Mouse (Mus musculus) neural tube, embryonic 14.5 days (tissue): ENCODE results near the gene Scube2. TPM values are rescaled to one million over a fixed set of nuclear protein-coding genes. Genes with fewer than 3 reads are reported as not detected.
A peak's percentile ranks its signal among the peaks of the same experiment; 100 is the strongest.

Experiments
- ATAC-seq: fragments of 200-750 bp; cut with Nextera tagmentation; 2 replicates; pipeline ENCODE4 v1.8.0; 2017; ENCODE audit warnings: low read depth, mild to moderate bottlenecking, moderate TSS enrichment, moderate library complexity
- H3K27ac ChIP-seq: fragments of 300-500 bp; sonication (generic); 2 replicates; pipeline ENCODE4 v1.5.1; 2014; ENCODE audit warnings: low read depth, mild to moderate bottlenecking, control low read depth, low read length, moderate library complexity, mixed read lengths
- H3K27me3 ChIP-seq: fragments of 300-500 bp; sonication (generic); 2 replicates; pipeline ENCODE4 v1.6.1; 2014; ENCODE audit warnings: low read length; ENCODE audit not compliant: control insufficient read depth, insufficient read depth
- H3K36me3 ChIP-seq: fragments of 300-500 bp; sonication (generic); 2 replicates; pipeline ENCODE4 v1.6.1; 2014; ENCODE audit warnings: low read length, mixed read lengths; ENCODE audit not compliant: control insufficient read depth, insufficient read depth
- H3K4me1 ChIP-seq: fragments of 300-500 bp; sonication (generic); 2 replicates; pipeline ENCODE4 v1.6.1; 2014; ENCODE audit warnings: low read length; ENCODE audit not compliant: control insufficient read depth, insufficient read depth
- H3K4me2 ChIP-seq: fragments of 300-500 bp; sonication (generic); 2 replicates; pipeline ENCODE4 v1.6.1; 2014; ENCODE audit warnings: mild to moderate bottlenecking, low read depth, low read length, control low read depth
- H3K4me3 ChIP-seq: fragments of 300-500 bp; sonication (generic); 2 replicates; pipeline ENCODE4 v1.5.1; 2014; ENCODE audit warnings: low read depth, low read length, control low read depth, mixed read lengths
- H3K9ac ChIP-seq: fragments of 300-500 bp; sonication (generic); replicated peaks from 2 replicates; pipeline ENCODE4 v1.6.1; 2014; ENCODE audit warnings: low read depth, mild to moderate bottlenecking, control low read depth, low read length, mixed read lengths
- H3K9me3 ChIP-seq: fragments of 300-500 bp; sonication (generic); 2 replicates; pipeline ENCODE4 v1.6.1; 2016; ENCODE audit warnings: low read length; ENCODE audit not compliant: control insufficient read depth
- WGBS: fragments of 180-500 bp; shearing (Covaris S2); extraction: QIAGEN DNeasy Blood & Tissue Kit; methylation state at CpG from one replicate; pipeline ENCODE4 v1.1.7; 2014; 5-methylcytosine and 5-hydroxymethylcytosine counted together
- polyA plus RNA-seq: library from polyadenylated mRNA; unstranded; fragments of >200 nt; fragmentation: Nextera tagmentation; extraction: Ambion mirVana; gene quantifications from 2 replicates; pipeline ENCODE4 v1.2.1, GENCODE M21; 2014

The Scube2 gene
- polyA plus RNA-seq: 3.3 and 3.5 TPM in 2 replicates

- H3K9me3 ChIP-seq: no peaks in the 10 kb centered on the region
- peak; percentile 83 for ATAC-seq
- peak within 1 kb of the TSS; percentile 61 for H3K9ac ChIP-seq
- H3K4me3 ChIP-seq: peak within 1 kb of the TSS; percentile 57
- peaks cover 8% of the 10 kb centered on the region for H3K4me1 ChIP-seq
- H3K27ac ChIP-seq: no peak within 1 kb of the TSS
- 1% methylated on average over 50 of the region's 69 CpGs for WGBS
- H3K27me3 ChIP-seq: no peaks in the 10 kb centered on the region
- H3K4me2 ChIP-seq: peak within 1 kb of the TSS; percentile 97
- no peaks in the 10 kb centered on the region for H3K36me3 ChIP-seq
Measured at GRCm38 (mm10) chr7:109865370-109866229, at the start of gene Scube2. TSS of gene Scube2 (minus strand) at chr7:109865679.

GRCm38 (mm10) chr7:109906165-109906564 lies 40.7 kb upstream of the Scube2 start:
- ATAC-seq: no peak
- Histone ChIP-seq H3K4me2 (no peak overlapping the region), H3K4me1 (no peaks in the 10 kb centered on the region), H3K36me3 (peaks cover 73% of the 10 kb centered on the region), H3K27ac (no peak overlapping the region), H3K9me3 (no peaks in the 10 kb centered on the region), H3K27me3 (no peaks in the 10 kb centered on the region), H3K4me3 (no peak overlapping the region), H3K9ac (no peak overlapping the region)
- WGBS: 95% methylated on average over 2 of the region's 2 CpGs

GRCm38 (mm10) chr7:109900921-109901320 lies 35.4 kb upstream of the Scube2 start:
- 90% methylated on average over 9 of the region's 9 CpGs for WGBS
- no peaks in the 10 kb centered on the region for H3K27me3 ChIP-seq
- no peak for ATAC-seq
- H3K4me3 ChIP-seq: no peak overlapping the region
- H3K4me1 ChIP-seq: no peaks in the 10 kb centered on the region
- H3K9me3 ChIP-seq: no peaks in the 10 kb centered on the region
- no peak overlapping the region for H3K4me2 ChIP-seq
- H3K36me3 ChIP-seq: peaks cover 89% of the 10 kb centered on the region
- no peak overlapping the region for H3K9ac ChIP-seq
- no peak overlapping the region for H3K27ac ChIP-seq

- H3K4me2 ChIP-seq: no peak overlapping the region
- no peaks in the 10 kb centered on the region for H3K4me1 ChIP-seq
- no peaks in the 10 kb centered on the region for H3K9me3 ChIP-seq
- H3K27ac ChIP-seq: no peak overlapping the region
- peaks cover 90% of the 10 kb centered on the region for H3K36me3 ChIP-seq
- H3K9ac ChIP-seq: no peak overlapping the region
- H3K27me3 ChIP-seq: no peaks in the 10 kb centered on the region
- ATAC-seq: no peak
- H3K4me3 ChIP-seq: no peak overlapping the region
Measured at GRCm38 (mm10) chr7:109898911-109899310, 33.4 kb upstream of the Scube2 start.

DNA sequence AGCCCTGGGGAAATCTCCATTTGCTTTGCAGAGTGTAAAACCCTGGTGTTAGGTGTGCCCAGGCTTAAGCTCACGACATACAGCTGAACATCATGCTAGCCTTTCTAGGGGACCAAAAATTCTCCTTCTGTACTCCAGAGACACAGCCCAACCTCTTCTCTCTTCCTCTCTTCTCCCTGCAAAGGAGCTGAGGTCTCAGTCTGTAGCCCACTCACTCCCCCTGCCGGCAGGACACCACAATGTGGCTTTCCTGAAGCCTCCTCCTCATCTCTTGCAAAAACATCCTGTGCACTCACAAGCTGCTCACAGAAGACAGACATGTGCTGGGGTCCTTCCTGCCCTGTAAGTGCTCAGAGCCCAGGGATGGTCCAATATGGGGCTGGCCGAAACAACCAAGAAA lies 27.1 kb upstream of the Scube2 start:
- no peak for ATAC-seq

GRCm38 (mm10) chr7:109891786-109892185 lies 26.3 kb upstream of the Scube2 start:
- no peak overlapping the region for H3K4me2 ChIP-seq
- no peak overlapping the region for H3K27ac ChIP-seq
- H3K4me1 ChIP-seq: no peaks in the 10 kb centered on the region
- no peak for ATAC-seq
- peaks cover 39% of the 10 kb centered on the region for H3K36me3 ChIP-seq
- H3K9ac ChIP-seq: no peak overlapping the region
- no peaks in the 10 kb centered on the region for H3K9me3 ChIP-seq
- 94% methylated on average over 4 of the region's 4 CpGs for WGBS
- no peaks in the 10 kb centered on the region for H3K27me3 ChIP-seq
- H3K4me3 ChIP-seq: no peak overlapping the region

More for the DNA sequence above, 27.1 kb upstream of the Scube2 start:
- peaks cover 45% of the 10 kb centered on the region for H3K36me3 ChIP-seq
- no peaks in the 10 kb centered on the region for H3K9me3 ChIP-seq
- no peak overlapping the region for H3K9ac ChIP-seq
- H3K27me3 ChIP-seq: no peaks in the 10 kb centered on the region
- 37% methylated on average over 3 of the region's 3 CpGs for WGBS
- no peak overlapping the region for H3K4me3 ChIP-seq
- H3K4me2 ChIP-seq: no peak overlapping the region
- no peaks in the 10 kb centered on the region for H3K4me1 ChIP-seq
- H3K27ac ChIP-seq: no peak overlapping the region

DNA sequence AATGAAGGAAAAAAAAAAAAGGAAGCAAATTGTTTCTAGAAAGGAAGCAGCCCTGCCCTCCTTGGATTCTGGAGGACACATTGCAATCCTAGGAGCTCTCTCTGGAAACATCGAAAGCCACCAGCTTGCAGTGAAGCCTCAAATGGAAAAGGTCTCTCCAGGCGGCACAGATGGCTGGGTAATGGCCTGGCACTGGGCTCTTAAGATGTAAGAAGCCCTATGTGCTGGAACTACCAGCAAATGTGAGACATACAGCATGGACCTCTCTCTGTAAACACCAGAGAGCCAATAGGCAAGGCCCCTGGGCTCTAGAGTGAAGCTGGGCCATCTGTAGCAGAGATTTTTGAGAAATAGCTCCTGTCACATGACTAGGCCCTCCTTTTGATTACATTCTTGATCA lies 24.8 kb upstream of the Scube2 start:
- no peak overlapping the region for H3K27ac ChIP-seq
- H3K36me3 ChIP-seq: peaks cover 24% of the 10 kb centered on the region
- no peak overlapping the region for H3K4me2 ChIP-seq
- 96% methylated on average over 2 of the region's 2 CpGs for WGBS
- no peaks in the 10 kb centered on the region for H3K4me1 ChIP-seq
- ATAC-seq: no peak
- H3K9ac ChIP-seq: no peak overlapping the region
- H3K27me3 ChIP-seq: no peaks in the 10 kb centered on the region
- H3K9me3 ChIP-seq: no peaks in the 10 kb centered on the region
- no peak overlapping the region for H3K4me3 ChIP-seq

GRCm38 (mm10) chr7:109889300-109889699 lies 23.8 kb upstream of the Scube2 start:
- 82% methylated on average over 5 of the region's 5 CpGs for WGBS
- Histone ChIP-seq H3K27me3 (no peaks in the 10 kb centered on the region), H3K36me3 (peaks cover 15% of the 10 kb centered on the region), H3K4me3 (no peak overlapping the region), H3K27ac (no peak overlapping the region), H3K4me1 (no peaks in the 10 kb centered on the region), H3K4me2 (no peak overlapping the region), H3K9ac (no peak overlapping the region), H3K9me3 (no peaks in the 10 kb centered on the region)
- no peak for ATAC-seq

DNA sequence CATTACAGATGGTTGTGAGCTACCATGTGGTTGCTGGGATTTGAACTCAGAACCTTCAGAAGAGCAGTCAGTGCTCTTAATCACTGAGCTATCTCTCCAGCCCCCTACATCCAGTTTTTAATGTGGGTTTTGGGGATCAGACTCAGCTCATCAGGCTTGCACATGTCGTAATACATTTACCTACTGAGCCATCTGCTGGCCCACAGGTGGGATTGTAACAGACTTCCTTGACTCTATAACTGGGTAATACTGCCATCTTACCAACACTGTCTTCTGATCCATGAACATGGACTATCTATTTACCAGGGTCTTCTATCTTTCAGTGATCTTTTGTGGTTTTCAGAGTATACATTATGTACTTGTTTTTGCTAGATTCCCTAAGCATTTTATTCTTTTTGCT lies 20.8 kb upstream of the Scube2 start:
- Histone ChIP-seq H3K9ac (no peak overlapping the region), H3K27me3 (no peaks in the 10 kb centered on the region), H3K9me3 (no peaks in the 10 kb centered on the region), H3K4me1 (no peaks in the 10 kb centered on the region), H3K4me2 (no peak overlapping the region), H3K27ac (no peak overlapping the region), H3K36me3 (no peaks in the 10 kb centered on the region; the same call in 1 of the 2 replicates), H3K4me3 (no peak overlapping the region)
- WGBS: 90% methylated on average over 1 of the region's 1 CpGs
- no peak for ATAC-seq
